Mouse (Mus musculus) brain, embryonic 18.5 days (tissue): Measurements from ENCODE around the gene Abcb8.

Experiments used
- DNase-seq: peaks from one replicate; pipeline ENCODE4 v3.0.0-alpha.2; 2012; ENCODE audit warnings: low read depth, low spot score

Abcb8 gene

GRCm38 (mm10) chr5:24425421-24426036 is 32.1 kb downstream of the Abcb8 start:
- no peak for DNase-seq

GRCm38 (mm10) chr5:24426037-24426432 is 32.6 kb downstream of the Abcb8 start:
- DNase-seq: no peak

- DNase-seq: no peak
Measured at GRCm38 (mm10) chr5:24426556-24427284, 33.3 kb downstream of the Abcb8 start.

GRCm38 (mm10) chr5:24427285-24427633 is 33.8 kb downstream of the Abcb8 start:
- DNase-seq: no peak

GRCm38 (mm10) chr5:24427981-24428402 is 34.5 kb downstream of the Abcb8 start:
- no peak for DNase-seq

- DNase-seq: no peak
Measured at GRCm38 (mm10) chr5:24428596-24428995, 35.1 kb downstream of the Abcb8 start.

GRCm38 (mm10) chr5:24433993-24434392 is 40.5 kb downstream of the Abcb8 start:
- DNase-seq: no peak

GRCm38 (mm10) chr5:24441187-24441586 is 47.7 kb downstream of the Abcb8 start:
- DNase-seq: no peak

GRCm38 (mm10) chr5:24442029-24442428 is 48.6 kb downstream of the Abcb8 start:
- no peak for DNase-seq

GRCm38 (mm10) chr5:24443204-24443603 is 49.7 kb downstream of the Abcb8 start:
- no peak for DNase-seq

- DNase-seq: no peak
Measured at GRCm38 (mm10) chr5:24443927-24444326, 50.5 kb downstream of the Abcb8 start.

- DNase-seq: peak; percentile 87
Measured at GRCm38 (mm10) chr5:24444746-24445427, 51.4 kb downstream of the Abcb8 start, which contains the start of gene Fastk. Fastk (minus strand) TSS chr5:24445287.

GRCm38 (mm10) chr5:24445428-24446080 is 52.1 kb downstream of the Abcb8 start:
- no peak for DNase-seq

- DNase-seq: no peak
Measured at GRCm38 (mm10) chr5:24446630-24447029, 53.2 kb downstream of the Abcb8 start.

GRCm38 (mm10) chr5:24447624-24448298 is 54.3 kb downstream of the Abcb8 start, which contains the start of gene Tmub1:
Tmub1 (minus strand) TSS chr5:24447854.
- DNase-seq: no peak

- peak; percentile 85 for DNase-seq
Measured at GRCm38 (mm10) chr5:24451264-24452029, 58.0 kb downstream of the Abcb8 start.

- DNase-seq: no peak
Measured at GRCm38 (mm10) chr5:24452030-24452690, 58.7 kb downstream of the Abcb8 start, which contains the start of gene Agap3. Agap3 (plus strand) TSS chr5:24452177.

- DNase-seq: no peak
Measured at GRCm38 (mm10) chr5:24452691-24453233, 59.3 kb downstream of the Abcb8 start.

- DNase-seq: no peak
Measured at GRCm38 (mm10) chr5:24453283-24453984, 60.0 kb downstream of the Abcb8 start.
